Mouse (Mus musculus) testis, adult 2 months (tissue): Measurements from ENCODE around the gene Hsf5. TPM values are rescaled to one million over a fixed set of nuclear protein-coding genes. Genes with fewer than 3 reads are reported as not detected.

Experiments
- H3K27ac ChIP-seq: fragments of 200-500 bp; 2 replicates; pipeline ENCODE4 v1.5.1; 2012; ENCODE audit warnings: low read depth, low read length; ENCODE audit not compliant: control insufficient read depth, insufficient read depth
- H3K27me3 ChIP-seq: fragments of 200-500 bp; 2 replicates; pipeline ENCODE4 v1.6.1; 2012; ENCODE audit warnings: mild to moderate bottlenecking, low read length, moderate library complexity; ENCODE audit not compliant: control insufficient read depth, insufficient read depth
- H3K36me3 ChIP-seq: fragments of 200-500 bp; 2 replicates; pipeline ENCODE4 v1.6.1; 2012; ENCODE audit warnings: mild to moderate bottlenecking, low read length; ENCODE audit not compliant: control insufficient read depth, insufficient read depth
- H3K4me1 ChIP-seq: fragments of 200-500 bp; 2 replicates; pipeline ENCODE4 v1.6.1; 2012; ENCODE audit warnings: low read length; ENCODE audit not compliant: control insufficient read depth, insufficient read depth
- H3K4me3 ChIP-seq: fragments of 200-500 bp; 2 replicates; pipeline ENCODE4 v1.5.1; 2012; ENCODE audit warnings: low read depth, mild to moderate bottlenecking, low read length, moderate library complexity, mixed read lengths; ENCODE audit not compliant: control insufficient read depth
- CTCF ChIP-seq: fragments of 200-500 bp; IDR thresholded peaks from 2 replicates; pipeline ENCODE4 v1.5.1; 2012; ENCODE audit warnings: low read depth, mild to moderate bottlenecking, inconsistent platforms, low read length, moderate library complexity; ENCODE audit not compliant: control insufficient read depth, insufficient read depth, insufficient replicate concordance
- POLR2A ChIP-seq: fragments of 200-500 bp; IDR thresholded peaks from 2 replicates; pipeline ENCODE4 v1.6.1; 2012; ENCODE audit warnings: low read depth, mild to moderate bottlenecking, inconsistent platforms, low read length, moderate library complexity; ENCODE audit not compliant: control insufficient read depth
- polyA plus RNA-seq: library from polyadenylated mRNA; depleted of rRNA; stranded (reverse); fragments of >200 nt; gene quantifications from 2 replicates; pipeline ENCODE4 v1.2.3, GENCODE M21; 2012; rRNA removed

Hsf5 gene
- polyA plus RNA-seq, 1 experiment: 89.4 TPM

GRCm38 (mm10) chr11:87704289-87704688, 87.3 kb downstream of the Hsf5 start:
- TF ChIP-seq CTCF: no peak
- TF ChIP-seq POLR2A: no peak
- no peak overlapping the region for H3K27ac ChIP-seq
- no peaks in the 10 kb centered on the region for H3K27me3 ChIP-seq
- no peak overlapping the region for H3K4me3 ChIP-seq
- no peaks in the 10 kb centered on the region for H3K36me3 ChIP-seq
- no peaks in the 10 kb centered on the region for H3K4me1 ChIP-seq

GRCm38 (mm10) chr11:87707570-87707969, 90.6 kb downstream of the Hsf5 start:
- TF ChIP-seq CTCF: no peak
- no peak for TF ChIP-seq POLR2A
- Histone ChIP-seq H3K27ac (no peak overlapping the region), H3K4me1 (peaks cover 7% of the 10 kb centered on the region), H3K4me3 (no peak overlapping the region), H3K36me3 (no peaks in the 10 kb centered on the region), H3K27me3 (no peaks in the 10 kb centered on the region)

- TF ChIP-seq POLR2A (no peak), CTCF (no peak)
- no peaks in the 10 kb centered on the region for H3K36me3 ChIP-seq
- H3K27ac ChIP-seq: no peak overlapping the region
- H3K27me3 ChIP-seq: no peaks in the 10 kb centered on the region
- H3K4me1 ChIP-seq: peaks cover 7% of the 10 kb centered on the region
- H3K4me3 ChIP-seq: no peak overlapping the region
These were observed 92.0 kb downstream of the Hsf5 start for GRCm38 (mm10) chr11:87708979-87709378.

Other genes with a start within 250 kb of the Hsf5 start
- gene Rad51c, start 212.2 kb upstream of the Hsf5 start, polyA plus RNA-seq: 14.2 and 16.4 TPM in 2 replicates
- gene Tex14, start 212.1 kb upstream of the Hsf5 start, polyA plus RNA-seq: 26.0 and 28.4 TPM in 2 replicates
- 92.8 and 97.9 TPM in 2 replicates for gene Gm11492, start 50.5 kb upstream of the Hsf5 start, polyA plus RNA-seq
- gene Sept4, start 48.3 kb upstream of the Hsf5 start, polyA plus RNA-seq: 159 and 174 TPM in 2 replicates
- gene Mtmr4, start 25.0 kb upstream of the Hsf5 start, polyA plus RNA-seq: 33.6 and 33.7 TPM in 2 replicates
- gene Rnf43, start 45.6 kb downstream of the Hsf5 start, polyA plus RNA-seq: 2.3 and 3.4 TPM in 2 replicates
- gene Supt4a, start 120.4 kb downstream of the Hsf5 start, polyA plus RNA-seq: 50.9 and 54.9 TPM in 2 replicates
- gene Tspoap1, start 143.4 kb downstream of the Hsf5 start, polyA plus RNA-seq: 10.3 and 11.8 TPM in 2 replicates
- 1.9 and 5.5 TPM in 2 replicates for gene Mpo, start 176.4 kb downstream of the Hsf5 start, polyA plus RNA-seq
- gene Lpo, start 211.1 kb downstream of the Hsf5 start, polyA plus RNA-seq: 4.9 and 11.1 TPM in 2 replicates
- gene Mks1, start 236.1 kb downstream of the Hsf5 start, polyA plus RNA-seq: 19.0 and 20.6 TPM in 2 replicates